Mouse (Mus musculus): ENCODE results near the gene Irf1. TPM values are rescaled to one million over a fixed set of nuclear protein-coding genes. Genes with fewer than 3 reads are reported as not detected.

Irf1 gene
- polyA plus RNA-seq, 1 experiment from 2014 or later, result 10.0 TPM

Small RNAs within 50 kb of the gene (microRNA-seq; reads per million reads assigned to microRNA genes)
- not detected for gene Mir7671

Other genes with a start within 250 kb of the Irf1 start
- gene Kif3a, start 202.6 kb upstream of the Irf1 start, polyA plus RNA-seq (2015; fragmentation: Nextera tagmentation; extraction: Ambion mirVana), result 37.3 and 41.5 TPM in 2 replicates
- gene Il4, start 151.3 kb upstream of the Irf1 start, polyA plus RNA-seq (2015; fragmentation: Nextera tagmentation; extraction: Ambion mirVana), result 0.40 and 0.79 TPM in 2 replicates
- not detected in 2 replicates for gene Il13, start 135.3 kb upstream of the Irf1 start, polyA plus RNA-seq (2015; fragmentation: Nextera tagmentation; extraction: Ambion mirVana)
- gene Rad50, start 62.7 kb upstream of the Irf1 start, polyA plus RNA-seq (2015; fragmentation: Nextera tagmentation; extraction: Ambion mirVana), result 19.1 and 20.3 TPM in 2 replicates
- gene Il5, start 49.2 kb upstream of the Irf1 start, polyA plus RNA-seq (2015; fragmentation: Nextera tagmentation; extraction: Ambion mirVana), result not detected in 2 replicates
- 0.21 TPM in 1 of 2 replicates, not detected in the other for gene Gm17334, start 3.2 kb downstream of the Irf1 start, polyA plus RNA-seq (2015; fragmentation: Nextera tagmentation; extraction: Ambion mirVana)
- 0.22 and 0.25 TPM in 2 replicates for gene Gm12216, start 89.2 kb downstream of the Irf1 start, polyA plus RNA-seq (2015; fragmentation: Nextera tagmentation; extraction: Ambion mirVana)
- 6.4 and 8.7 TPM in 2 replicates for gene Slc22a5, start 121.6 kb downstream of the Irf1 start, polyA plus RNA-seq (2015; fragmentation: Nextera tagmentation; extraction: Ambion mirVana)
- gene Slc22a21, start 210.3 kb downstream of the Irf1 start, polyA plus RNA-seq (2015; fragmentation: Nextera tagmentation; extraction: Ambion mirVana), result 2.2 TPM in 2 replicates